Mouse (Mus musculus) stomach, postnatal 0 days (tissue): ENCODE measurements around the gene Aqp3.

Experiments
- CTCF ChIP-seq: IDR thresholded peaks from 2 replicates; pipeline ENCODE4 v1.5.1; 2016; ENCODE audit warnings: antibody characterized with exemption, low read depth, mild to moderate bottlenecking, moderate library complexity
- EP300 ChIP-seq: optimal IDR thresholded peaks from 2 replicates; pipeline ENCODE3; 2016; ENCODE audit warnings: antibody characterized with exemption

DNA sequence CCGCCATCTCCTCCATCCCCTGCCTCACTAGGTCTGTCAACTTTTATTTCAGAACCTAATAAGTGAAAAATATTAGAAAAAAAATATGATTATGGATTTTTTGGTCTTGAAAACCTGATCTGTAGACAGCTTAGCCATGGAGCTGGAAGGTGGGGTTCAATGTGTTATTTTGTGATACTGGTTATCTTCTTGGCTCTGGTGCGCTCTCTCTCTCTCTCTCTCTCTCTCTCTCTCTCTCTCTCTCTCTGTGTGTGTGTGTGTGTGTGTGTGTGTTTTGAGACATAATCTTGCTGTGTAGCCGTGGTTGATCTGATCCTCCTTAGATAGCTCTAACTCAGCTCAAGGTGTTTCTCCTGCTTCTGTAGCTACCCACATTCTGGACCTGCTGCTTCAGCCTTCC lies 31.9 kb upstream of the Aqp3 start:
- TF ChIP-seq CTCF (no peak), EP300 (no peak)
